Mouse (Mus musculus) limb, embryonic 14.5 days (tissue): ENCODE results near the gene Olfr555. TPM values are rescaled to one million over a fixed set of nuclear protein-coding genes. Genes with fewer than 3 reads are reported as not detected.

Experiments
- ATAC-seq: fragments of 200-750 bp; cut with Nextera tagmentation; 2 replicates; pipeline ENCODE4 v1.8.0; 2017; ENCODE audit warnings: low read depth, moderate number of reproducible peaks, moderate TSS enrichment; ENCODE audit not compliant: low FRiP score
- DNase-seq: peaks from one replicate; pipeline ENCODE4 v3.0.0-alpha.2; 2015; ENCODE audit warnings: low spot score
- H3K27ac ChIP-seq: fragments of 300-500 bp; sonication (generic); replicated peaks from 2 replicates; pipeline ENCODE4 v1.5.1; 2014; ENCODE audit warnings: low read depth, mild to moderate bottlenecking, low read length, moderate library complexity, mixed read lengths
- H3K27me3 ChIP-seq: fragments of 300-500 bp; sonication (generic); 2 replicates; pipeline ENCODE4 v1.6.1; 2014; ENCODE audit warnings: low read length, mixed read lengths; ENCODE audit not compliant: control insufficient read depth, insufficient read depth
- H3K36me3 ChIP-seq: fragments of 300-500 bp; sonication (generic); 2 replicates; pipeline ENCODE4 v1.6.1; 2014; ENCODE audit warnings: mild to moderate bottlenecking, low read length, moderate library complexity, mixed read lengths; ENCODE audit not compliant: control insufficient read depth, insufficient read depth
- H3K4me1 ChIP-seq: fragments of 300-500 bp; sonication (generic); 2 replicates; pipeline ENCODE4 v1.6.1; 2014; ENCODE audit warnings: antibody characterized with exemption, low read length, mixed read lengths; ENCODE audit not compliant: control insufficient read depth, insufficient read depth
- H3K4me2 ChIP-seq: fragments of 300-500 bp; sonication (generic); replicated peaks from 2 replicates; pipeline ENCODE4 v1.6.1; 2014; ENCODE audit warnings: low read depth, mild to moderate bottlenecking, low read length, moderate library complexity; ENCODE audit not compliant: severe bottlenecking
- H3K4me3 ChIP-seq: fragments of 300-500 bp; sonication (generic); replicated peaks from 2 replicates; pipeline ENCODE4 v1.5.1; 2014; ENCODE audit warnings: low read length
- H3K9ac ChIP-seq: fragments of 300-500 bp; sonication (generic); 2 replicates; pipeline ENCODE4 v1.6.1; 2014; ENCODE audit warnings: mild to moderate bottlenecking, low read depth, low read length, moderate library complexity; ENCODE audit not compliant: severe bottlenecking
- H3K9me3 ChIP-seq: fragments of 300-500 bp; sonication (generic); 2 replicates; pipeline ENCODE4 v1.6.1; 2016; ENCODE audit warnings: low read length; ENCODE audit not compliant: control insufficient read depth
- POLR2A ChIP-seq: fragments of 200-500 bp; IDR thresholded peaks from 2 replicates; pipeline ENCODE4 v1.8.0; 2012; ENCODE audit warnings: inconsistent platforms, mild to moderate bottlenecking, moderate library complexity, borderline replicate concordance; ENCODE audit not compliant: insufficient read depth, insufficient read length; ENCODE audit errors: extremely low read depth
- WGBS: fragments of 180-500 bp; shearing (Covaris S2); extraction: QIAGEN DNeasy Blood & Tissue Kit; methylation state at CpG from one replicate; pipeline ENCODE4 v1.1.7; 2014; 5-methylcytosine and 5-hydroxymethylcytosine counted together
- polyA plus RNA-seq, 2 experiments: library from polyadenylated mRNA; depleted of rRNA in 1 of 2; stranded (reverse) in 1 of 2; unstranded in 1 of 2; fragments of >200 nt; fragmentation: Nextera tagmentation in 1 of 2; extraction: Ambion mirVana in 1 of 2; gene quantifications; 2 replicates each; pipeline versions ENCODE4 v1.2.1 to v1.2.3; 2012 to 2014

Gene Olfr555
- polyA plus RNA-seq, 2 experiments, result not detected

GRCm38 (mm10) chr7:102695358-102696125 lies 36.9 kb downstream of the Olfr555 start, which contains the start of gene Olfr557:
Olfr557 (plus strand) TSS chr7:102695910.
- 77% methylated on average over 5 of the region's 5 CpGs for WGBS
- Histone ChIP-seq H3K9me3 (no peaks in the 10 kb centered on the region), H3K27ac (no peak within 1 kb of the TSS), H3K9ac (no peak within 1 kb of the TSS), H3K4me3 (no peak within 1 kb of the TSS), H3K4me1 (no peaks in the 10 kb centered on the region), H3K36me3 (no peaks in the 10 kb centered on the region), H3K4me2 (no peak within 1 kb of the TSS), H3K27me3 (no peaks in the 10 kb centered on the region)
- TF ChIP-seq POLR2A, result no peak
- DNase-seq, result peak; percentile 16
- ATAC-seq, result no peak

GRCm38 (mm10) chr7:102698461-102698860 lies 39.8 kb downstream of the Olfr555 start:
- Histone ChIP-seq H3K9ac (no peak overlapping the region), H3K9me3 (no peaks in the 10 kb centered on the region), H3K4me1 (no peaks in the 10 kb centered on the region), H3K27me3 (no peaks in the 10 kb centered on the region), H3K27ac (no peak overlapping the region), H3K4me2 (no peak overlapping the region), H3K4me3 (no peak overlapping the region), H3K36me3 (no peaks in the 10 kb centered on the region)
- TF ChIP-seq POLR2A, result no peak
- ATAC-seq (no peak), DNase-seq (no peak)
- 88% methylated on average over 7 of the region's 7 CpGs for WGBS

GRCm38 (mm10) chr7:102701915-102702314 lies 43.3 kb downstream of the Olfr555 start, which contains the start of gene Olfr558:
Olfr558 (plus strand) TSS chr7:102702215.
- Histone ChIP-seq H3K36me3 (no peaks in the 10 kb centered on the region), H3K4me3 (no peak within 1 kb of the TSS), H3K4me1 (no peaks in the 10 kb centered on the region), H3K27ac (no peak within 1 kb of the TSS), H3K4me2 (no peak within 1 kb of the TSS), H3K27me3 (no peaks in the 10 kb centered on the region), H3K9ac (no peak within 1 kb of the TSS), H3K9me3 (no peaks in the 10 kb centered on the region)
- no peak for DNase-seq
- no peak for TF ChIP-seq POLR2A
- no peak for ATAC-seq

Other genes with a start within 250 kb of the Olfr555 start
- gene Rrm1, start 217.1 kb upstream of the Olfr555 start, polyA plus RNA-seq (2012; rRNA removed), result 66.3 and 79.7 TPM in 2 replicates
- gene Rrm1, start 217.1 kb upstream of the Olfr555 start, polyA plus RNA-seq (2014; fragmentation: Nextera tagmentation; extraction: Ambion mirVana), result 115 and 134 TPM in 2 replicates
- gene Olfr543, start 177.1 kb upstream of the Olfr555 start, polyA plus RNA-seq (2012; rRNA removed), result not detected in 2 replicates
- 0.36 and 0.44 TPM in 2 replicates for gene Olfr543, start 177.1 kb upstream of the Olfr555 start, polyA plus RNA-seq (2014; fragmentation: Nextera tagmentation; extraction: Ambion mirVana)
- not detected in 2 replicates for gene Olfr544, start 170.5 kb upstream of the Olfr555 start, polyA plus RNA-seq (2012; rRNA removed)
- 0.11 and 0.18 TPM in 2 replicates for gene Olfr544, start 170.5 kb upstream of the Olfr555 start, polyA plus RNA-seq (2014; fragmentation: Nextera tagmentation; extraction: Ambion mirVana)
- not detected in 2 replicates for gene Olfr545, start 159.2 kb upstream of the Olfr555 start, polyA plus RNA-seq (2012; rRNA removed)
- not detected in 2 replicates for gene Olfr545, start 159.2 kb upstream of the Olfr555 start, polyA plus RNA-seq (2014; fragmentation: Nextera tagmentation; extraction: Ambion mirVana)
- not detected in 2 replicates for gene Olfr547, start 124.1 kb upstream of the Olfr555 start, polyA plus RNA-seq (2012; rRNA removed)
- gene Olfr547, start 124.1 kb upstream of the Olfr555 start, polyA plus RNA-seq (2014; fragmentation: Nextera tagmentation; extraction: Ambion mirVana), result not detected in 2 replicates
- not detected in 2 replicates for gene Olfr548-ps1, start 117.9 kb upstream of the Olfr555 start, polyA plus RNA-seq (2012; rRNA removed)
- not detected in 2 replicates for gene Olfr548-ps1, start 117.9 kb upstream of the Olfr555 start, polyA plus RNA-seq (2014; fragmentation: Nextera tagmentation; extraction: Ambion mirVana)
- not detected in 2 replicates for gene Olfr549, start 109.0 kb upstream of the Olfr555 start, polyA plus RNA-seq (2012; rRNA removed)
- not detected in 2 replicates for gene Olfr549, start 109.0 kb upstream of the Olfr555 start, polyA plus RNA-seq (2014; fragmentation: Nextera tagmentation; extraction: Ambion mirVana)
- 3.4 and 4.0 TPM in 2 replicates for gene Trim21, start 93.3 kb upstream of the Olfr555 start, polyA plus RNA-seq (2012; rRNA removed)
- gene Trim21, start 93.3 kb upstream of the Olfr555 start, polyA plus RNA-seq (2014; fragmentation: Nextera tagmentation; extraction: Ambion mirVana), result 0.81 and 1.2 TPM in 2 replicates
- not detected in 2 replicates for gene Olfr550, start 87.4 kb upstream of the Olfr555 start, polyA plus RNA-seq (2012; rRNA removed)
- not detected in 2 replicates for gene Olfr550, start 87.4 kb upstream of the Olfr555 start, polyA plus RNA-seq (2014; fragmentation: Nextera tagmentation; extraction: Ambion mirVana)
- gene Olfr551, start 66.9 kb upstream of the Olfr555 start, polyA plus RNA-seq (2012; rRNA removed), result not detected in 2 replicates
- gene Olfr551, start 66.9 kb upstream of the Olfr555 start, polyA plus RNA-seq (2014; fragmentation: Nextera tagmentation; extraction: Ambion mirVana), result not detected in 2 replicates
- not detected in 2 replicates for gene Olfr552, start 61.1 kb upstream of the Olfr555 start, polyA plus RNA-seq (2012; rRNA removed)
- not detected in 2 replicates for gene Olfr552, start 61.1 kb upstream of the Olfr555 start, polyA plus RNA-seq (2014; fragmentation: Nextera tagmentation; extraction: Ambion mirVana)
- gene Olfr553, start 40.6 kb upstream of the Olfr555 start, polyA plus RNA-seq (2012; rRNA removed), result not detected in 2 replicates
- gene Olfr553, start 40.6 kb upstream of the Olfr555 start, polyA plus RNA-seq (2014; fragmentation: Nextera tagmentation; extraction: Ambion mirVana), result not detected in 2 replicates
- not detected in 2 replicates for gene Olfr554, start 20.4 kb upstream of the Olfr555 start, polyA plus RNA-seq (2012; rRNA removed)
- gene Olfr554, start 20.4 kb upstream of the Olfr555 start, polyA plus RNA-seq (2014; fragmentation: Nextera tagmentation; extraction: Ambion mirVana), result not detected in 2 replicates
- not detected in 2 replicates for gene Olfr556, start 6.1 kb downstream of the Olfr555 start, polyA plus RNA-seq (2012; rRNA removed)
- not detected in 2 replicates for gene Olfr556, start 6.1 kb downstream of the Olfr555 start, polyA plus RNA-seq (2014; fragmentation: Nextera tagmentation; extraction: Ambion mirVana)
- 38.1 and 41.4 TPM in 2 replicates for gene Trim68, start 28.5 kb downstream of the Olfr555 start, polyA plus RNA-seq (2012; rRNA removed)
- 13.4 and 15.3 TPM in 2 replicates for gene Trim68, start 28.5 kb downstream of the Olfr555 start, polyA plus RNA-seq (2014; fragmentation: Nextera tagmentation; extraction: Ambion mirVana)
- not detected in 2 replicates for gene Olfr557, start 37.1 kb downstream of the Olfr555 start, polyA plus RNA-seq (2012; rRNA removed)
- not detected in 2 replicates for gene Olfr557, start 37.1 kb downstream of the Olfr555 start, polyA plus RNA-seq (2014; fragmentation: Nextera tagmentation; extraction: Ambion mirVana)
- gene Olfr558, start 43.4 kb downstream of the Olfr555 start, polyA plus RNA-seq (2012; rRNA removed), result 0.87 and 0.99 TPM in 2 replicates
- 0.33 and 0.37 TPM in 2 replicates for gene Olfr558, start 43.4 kb downstream of the Olfr555 start, polyA plus RNA-seq (2014; fragmentation: Nextera tagmentation; extraction: Ambion mirVana)
- gene Olfr33, start 60.2 kb downstream of the Olfr555 start, polyA plus RNA-seq (2012; rRNA removed), result not detected in 2 replicates
- gene Olfr33, start 60.2 kb downstream of the Olfr555 start, polyA plus RNA-seq (2014; fragmentation: Nextera tagmentation; extraction: Ambion mirVana), result not detected in 2 replicates
- gene Olfr559, start 68.7 kb downstream of the Olfr555 start, polyA plus RNA-seq (2012; rRNA removed), result not detected in 2 replicates
- gene Olfr559, start 68.7 kb downstream of the Olfr555 start, polyA plus RNA-seq (2014; fragmentation: Nextera tagmentation; extraction: Ambion mirVana), result not detected in 2 replicates
- gene Olfr560, start 100.5 kb downstream of the Olfr555 start, polyA plus RNA-seq (2012; rRNA removed), result 0.04 and 0.05 TPM in 2 replicates
- gene Olfr560, start 100.5 kb downstream of the Olfr555 start, polyA plus RNA-seq (2014; fragmentation: Nextera tagmentation; extraction: Ambion mirVana), result not detected in 2 replicates
- gene Olfr78, start 100.6 kb downstream of the Olfr555 start, polyA plus RNA-seq (2012; rRNA removed), result 0.45 and 0.62 TPM in 2 replicates
- gene Olfr78, start 100.6 kb downstream of the Olfr555 start, polyA plus RNA-seq (2014; fragmentation: Nextera tagmentation; extraction: Ambion mirVana), result 0.07 and 0.18 TPM in 2 replicates
- not detected in 2 replicates for gene Olfr561, start 112.4 kb downstream of the Olfr555 start, polyA plus RNA-seq (2012; rRNA removed)
- gene Olfr561, start 112.4 kb downstream of the Olfr555 start, polyA plus RNA-seq (2014; fragmentation: Nextera tagmentation; extraction: Ambion mirVana), result not detected in 2 replicates
- not detected in 2 replicates for gene Olfr564, start 144.7 kb downstream of the Olfr555 start, polyA plus RNA-seq (2012; rRNA removed)
- not detected in 2 replicates for gene Olfr564, start 144.7 kb downstream of the Olfr555 start, polyA plus RNA-seq (2014; fragmentation: Nextera tagmentation; extraction: Ambion mirVana)
- not detected in 2 replicates for gene Olfr566, start 199.9 kb downstream of the Olfr555 start, polyA plus RNA-seq (2012; rRNA removed)
- not detected in 2 replicates for gene Olfr566, start 199.9 kb downstream of the Olfr555 start, polyA plus RNA-seq (2014; fragmentation: Nextera tagmentation; extraction: Ambion mirVana)
- not detected in 2 replicates for gene Olfr568, start 218.3 kb downstream of the Olfr555 start, polyA plus RNA-seq (2012; rRNA removed)
- not detected in 2 replicates for gene Olfr568, start 218.3 kb downstream of the Olfr555 start, polyA plus RNA-seq (2014; fragmentation: Nextera tagmentation; extraction: Ambion mirVana)
- gene Olfr569, start 232.1 kb downstream of the Olfr555 start, polyA plus RNA-seq (2012; rRNA removed), result not detected in 2 replicates
- not detected in 2 replicates for gene Olfr569, start 232.1 kb downstream of the Olfr555 start, polyA plus RNA-seq (2014; fragmentation: Nextera tagmentation; extraction: Ambion mirVana)
- not detected in 2 replicates for gene Olfr570, start 235.8 kb downstream of the Olfr555 start, polyA plus RNA-seq (2012; rRNA removed)
- gene Olfr570, start 235.8 kb downstream of the Olfr555 start, polyA plus RNA-seq (2014; fragmentation: Nextera tagmentation; extraction: Ambion mirVana), result not detected in 2 replicates